Mouse (Mus musculus) heart, embryonic 12.5 days (tissue): ENCODE measurements at regions not wholly inside any gene's neighbourhood (a gene's known extent, or its start where the extent isn't known, plus 50 kb on each side); places are given as distances from the start of the nearest gene placed in this dataset.

Experiments used
- ATAC-seq: fragments of 200-750 bp; cut with Nextera tagmentation; 2 replicates; pipeline ENCODE4 v1.8.0; 2017; ENCODE audit warnings: moderate TSS enrichment, moderate library complexity; ENCODE audit not compliant: insufficient number of reproducible peaks, low FRiP score
- H3K27ac ChIP-seq: fragments of 300-500 bp; sonication (generic); 2 replicates; pipeline ENCODE4 v1.5.1; 2016; ENCODE audit warnings: mild to moderate bottlenecking, moderate library complexity; ENCODE audit not compliant: poor library complexity, severe bottlenecking
- H3K27me3 ChIP-seq: fragments of 300-500 bp; sonication (generic); replicated peaks from 2 replicates; pipeline ENCODE4 v1.6.1; 2016; ENCODE audit warnings: mild to moderate bottlenecking, moderate library complexity
- H3K36me3 ChIP-seq: fragments of 300-500 bp; sonication (generic); 2 replicates; pipeline ENCODE4 v1.6.1; 2016; ENCODE audit warnings: mild to moderate bottlenecking, moderate library complexity
- H3K4me1 ChIP-seq: fragments of 300-500 bp; sonication (generic); replicated peaks from 2 replicates; pipeline ENCODE4 v1.6.1; 2016; ENCODE audit warnings: mild to moderate bottlenecking
- H3K4me2 ChIP-seq: fragments of 300-500 bp; sonication (generic); 2 replicates; pipeline ENCODE4 v1.6.1; 2016; ENCODE audit warnings: mild to moderate bottlenecking, moderate library complexity
- H3K4me3 ChIP-seq: fragments of 300-500 bp; sonication (generic); 2 replicates; pipeline ENCODE4 v1.5.1; 2016; ENCODE audit warnings: mild to moderate bottlenecking
- H3K9ac ChIP-seq: fragments of 300-500 bp; sonication (generic); 2 replicates; pipeline ENCODE4 v1.6.1; 2016; ENCODE audit warnings: mild to moderate bottlenecking, moderate library complexity
- H3K9me3 ChIP-seq: fragments of 300-500 bp; sonication (generic); replicated peaks from 2 replicates; pipeline ENCODE4 v1.6.1; 2016; ENCODE audit warnings: mild to moderate bottlenecking, moderate library complexity
- WGBS: fragments of 180-500 bp; shearing (Covaris S2); methylation state at CpG from one replicate; pipeline ENCODE4 v1.1.7; 2016; 5-methylcytosine and 5-hydroxymethylcytosine counted together

GRCm38 (mm10) chr2:38420498-38420897 is 81.4 kb downstream of the Lhx2 start:
- no peak overlapping the region for H3K27ac ChIP-seq
- H3K9me3 ChIP-seq = no peaks in the 10 kb centered on the region
- H3K36me3 ChIP-seq = no peaks in the 10 kb centered on the region
- no peak overlapping the region for H3K4me2 ChIP-seq
- H3K27me3 ChIP-seq = peaks cover 24% of the 10 kb centered on the region
- H3K9ac ChIP-seq = no peak overlapping the region
- WGBS = 41% methylated on average over 3 of the region's 3 CpGs
- H3K4me1 ChIP-seq = peaks cover 11% of the 10 kb centered on the region
- ATAC-seq = no peak
- no peak overlapping the region for H3K4me3 ChIP-seq

GRCm38 (mm10) chr2:38422406-38422805 is 83.3 kb downstream of the Lhx2 start:
- no peaks in the 10 kb centered on the region for H3K36me3 ChIP-seq
- 66% methylated on average over 3 of the region's 3 CpGs for WGBS
- H3K4me1 ChIP-seq = peaks cover 11% of the 10 kb centered on the region
- no peak overlapping the region for H3K4me2 ChIP-seq
- H3K4me3 ChIP-seq = no peak overlapping the region
- H3K27ac ChIP-seq = no peak overlapping the region
- no peak for ATAC-seq
- no peaks in the 10 kb centered on the region for H3K9me3 ChIP-seq
- no peak overlapping the region for H3K9ac ChIP-seq
- H3K27me3 ChIP-seq = peaks cover 24% of the 10 kb centered on the region

- ATAC-seq = no peak
- Histone ChIP-seq H3K9me3 (no peaks in the 10 kb centered on the region), H3K27ac (no peak overlapping the region), H3K27me3 (peaks cover 24% of the 10 kb centered on the region), H3K9ac (no peak overlapping the region), H3K4me3 (no peak overlapping the region), H3K36me3 (no peaks in the 10 kb centered on the region), H3K4me2 (peak overlapping the region; percentile 50), H3K4me1 (peaks cover 11% of the 10 kb centered on the region)
- WGBS = 40% methylated on average over 7 of the region's 7 CpGs
These were observed 84.8 kb downstream of the Lhx2 start for GRCm38 (mm10) chr2:38423886-38424277.

- Histone ChIP-seq H3K27me3 (peaks cover 24% of the 10 kb centered on the region), H3K4me3 (peak overlapping the region; percentile 14), H3K9ac (no peak overlapping the region), H3K4me1 (peaks cover 11% of the 10 kb centered on the region), H3K9me3 (no peaks in the 10 kb centered on the region), H3K4me2 (peak overlapping the region; percentile 50), H3K27ac (no peak overlapping the region), H3K36me3 (no peaks in the 10 kb centered on the region)
- WGBS = 6% methylated on average over 17 of the region's 22 CpGs
- no peak for ATAC-seq
These were observed 85.3 kb downstream of the Lhx2 start for GRCm38 (mm10) chr2:38424278-38424931.

- Histone ChIP-seq H3K4me2 (peak overlapping the region; percentile 50; the same call in 1 of the 2 replicates), H3K36me3 (no peaks in the 10 kb centered on the region), H3K9me3 (no peaks in the 10 kb centered on the region), H3K4me3 (no peak overlapping the region), H3K27ac (no peak overlapping the region), H3K27me3 (peaks cover 23% of the 10 kb centered on the region), H3K4me1 (peaks cover 11% of the 10 kb centered on the region), H3K9ac (no peak overlapping the region)
- ATAC-seq = no peak
- WGBS = 31% methylated on average over 9 of the region's 9 CpGs
These were observed 85.9 kb downstream of the Lhx2 start for GRCm38 (mm10) chr2:38424976-38425375.

- Histone ChIP-seq H3K27ac (no peak overlapping the region), H3K9ac (no peak overlapping the region), H3K4me1 (peaks cover 2% of the 10 kb centered on the region), H3K9me3 (no peaks in the 10 kb centered on the region), H3K27me3 (no peaks in the 10 kb centered on the region), H3K4me3 (no peak overlapping the region), H3K4me2 (no peak overlapping the region), H3K36me3 (no peaks in the 10 kb centered on the region)
- 38% methylated on average over 6 of the region's 6 CpGs for WGBS
- no peak; the same call in 1 of the 2 replicates for ATAC-seq
These were observed 81.6 kb upstream of the Nek6 start for GRCm38 (mm10) chr2:38429752-38430378.

- WGBS = 52% methylated on average over 5 of the region's 5 CpGs
- no peak overlapping the region for H3K27ac ChIP-seq
These were observed 79.9 kb upstream of the Nek6 start for GRCm38 (mm10) chr2:38431546-38431945.

GRCm38 (mm10) chr2:38433736-38434135 is 77.7 kb upstream of the Nek6 start:
- H3K9me3 ChIP-seq = no peaks in the 10 kb centered on the region
- H3K27me3 ChIP-seq = no peaks in the 10 kb centered on the region
- no peak overlapping the region for H3K4me3 ChIP-seq
- H3K4me1 ChIP-seq = no peaks in the 10 kb centered on the region
- H3K4me2 ChIP-seq = no peak overlapping the region
- no peak for ATAC-seq
- no peak overlapping the region for H3K27ac ChIP-seq
- WGBS = 19% methylated on average over 3 of the region's 3 CpGs
- H3K9ac ChIP-seq = no peak overlapping the region
- no peaks in the 10 kb centered on the region for H3K36me3 ChIP-seq

More at GRCm38 (mm10) chr2:38431546-38431945, 79.9 kb upstream of the Nek6 start:
- no peaks in the 10 kb centered on the region for H3K4me1 ChIP-seq
- no peaks in the 10 kb centered on the region for H3K27me3 ChIP-seq
- no peaks in the 10 kb centered on the region for H3K9me3 ChIP-seq
- H3K36me3 ChIP-seq = no peaks in the 10 kb centered on the region
- ATAC-seq = no peak
- H3K4me3 ChIP-seq = no peak overlapping the region
- H3K9ac ChIP-seq = no peak overlapping the region
- no peak overlapping the region for H3K4me2 ChIP-seq

GRCm38 (mm10) chr2:38436701-38437100 is 74.7 kb upstream of the Nek6 start:
- ATAC-seq = no peak
- 73% methylated on average over 4 of the region's 4 CpGs for WGBS
- Histone ChIP-seq H3K27ac (no peak overlapping the region), H3K27me3 (no peaks in the 10 kb centered on the region), H3K9ac (no peak overlapping the region), H3K9me3 (no peaks in the 10 kb centered on the region), H3K4me2 (no peak overlapping the region), H3K4me3 (no peak overlapping the region), H3K36me3 (no peaks in the 10 kb centered on the region), H3K4me1 (no peaks in the 10 kb centered on the region)

- Histone ChIP-seq H3K4me2 (no peak overlapping the region), H3K27me3 (no peaks in the 10 kb centered on the region), H3K9me3 (no peaks in the 10 kb centered on the region), H3K9ac (no peak overlapping the region), H3K4me3 (no peak overlapping the region), H3K36me3 (no peaks in the 10 kb centered on the region), H3K4me1 (no peaks in the 10 kb centered on the region), H3K27ac (no peak overlapping the region)
- WGBS = 85% methylated on average over 6 of the region's 6 CpGs
- ATAC-seq = no peak
These were observed 72.3 kb upstream of the Nek6 start for GRCm38 (mm10) chr2:38439191-38439590.

GRCm38 (mm10) chr2:38439973-38440372 is 71.5 kb upstream of the Nek6 start:
- no peak overlapping the region for H3K27ac ChIP-seq
- H3K4me1 ChIP-seq = no peaks in the 10 kb centered on the region
- H3K9me3 ChIP-seq = no peaks in the 10 kb centered on the region
- no peak overlapping the region for H3K9ac ChIP-seq
- 64% methylated on average over 5 of the region's 5 CpGs for WGBS
- H3K4me3 ChIP-seq = no peak overlapping the region
- ATAC-seq = no peak
- H3K4me2 ChIP-seq = no peak overlapping the region
- H3K36me3 ChIP-seq = no peaks in the 10 kb centered on the region
- H3K27me3 ChIP-seq = no peaks in the 10 kb centered on the region

- Histone ChIP-seq H3K36me3 (no peaks in the 10 kb centered on the region), H3K4me2 (no peak overlapping the region), H3K9ac (no peak overlapping the region), H3K27ac (no peak overlapping the region), H3K4me3 (no peak overlapping the region), H3K4me1 (no peaks in the 10 kb centered on the region), H3K9me3 (no peaks in the 10 kb centered on the region), H3K27me3 (no peaks in the 10 kb centered on the region)
- no peak for ATAC-seq
- WGBS = 76% methylated on average over 6 of the region's 6 CpGs
These were observed 62.4 kb upstream of the Nek6 start for GRCm38 (mm10) chr2:38449092-38449491.
